Mouse (Mus musculus): ENCODE results near the gene Cep112.

DNA sequence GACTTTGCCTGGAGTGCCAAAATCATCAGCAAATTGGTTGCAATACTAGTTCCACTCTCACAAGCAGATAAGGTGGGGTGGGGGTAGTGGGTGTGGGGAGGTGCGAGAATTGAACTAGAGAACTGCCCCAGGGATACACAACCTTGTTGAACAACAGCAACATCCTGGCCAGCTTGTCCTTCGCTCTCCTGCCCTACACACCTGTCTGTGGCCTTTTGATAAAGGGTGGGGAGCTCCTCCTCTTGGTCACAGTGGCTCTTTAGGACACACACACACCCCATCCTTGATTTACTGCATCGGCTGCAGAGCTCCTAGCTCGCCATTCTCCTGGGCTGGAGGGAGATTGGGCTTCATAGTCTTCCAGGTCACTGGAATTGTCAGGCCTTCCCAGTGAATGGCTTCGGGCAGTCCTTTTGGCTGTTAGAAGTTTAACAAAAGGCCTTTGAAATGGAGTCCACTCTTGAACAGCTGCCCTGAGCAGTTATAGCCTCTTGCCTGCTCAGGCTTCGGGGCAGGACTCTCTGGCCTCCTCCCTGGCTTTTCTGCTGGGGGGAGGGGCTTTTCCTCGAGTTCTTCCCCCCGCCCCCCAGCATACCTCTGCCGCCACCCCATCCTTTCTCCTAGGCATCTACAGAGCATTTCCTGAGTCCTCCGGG lies 469.0 kb downstream of the Cep112 start:
- TF ChIP-seq CTCF (IDR thresholded peaks at IDR 0.05; ENCODE audit: extremely low read depth, insufficient read depth, low read length), result no peak
- no peak for TF ChIP-seq POLR2A (IDR thresholded peaks at IDR 0.05; ENCODE audit: extremely low read depth, insufficient read depth, low read length)
